Comparison of ENCODE assay signal across 22 mouse cellular contexts in the genomic region with DNA sequence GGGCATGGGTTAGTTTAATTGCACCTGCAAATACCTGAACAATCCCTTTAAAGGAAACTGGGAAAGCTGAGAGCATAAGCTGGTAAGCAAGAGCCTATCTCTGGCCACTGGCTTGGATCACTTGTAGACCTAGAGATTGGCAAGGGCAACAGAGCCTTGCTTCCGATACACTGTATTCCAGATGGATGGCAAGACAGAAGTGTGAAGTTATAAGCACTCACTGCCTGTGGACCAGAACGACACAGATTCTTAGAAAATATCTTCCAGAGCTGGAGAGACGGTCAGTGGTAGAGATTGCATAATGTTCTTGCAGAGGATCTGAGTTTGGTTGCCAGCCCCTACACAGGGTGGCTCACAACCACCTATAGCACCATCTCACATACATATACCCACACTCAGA.
DNase-seq lines count a peak whose midpoint lies in the region; ATAC-seq lines count a peak whose summit lies in the region.
"Had no signal": no experiment of that assay in that cellular context is flagged by ENCODE, and none has a peak within 500 bp of the region (broad histone marks: within the 10 kb centered on the region; RNA-seq: fewer than 3 reads in every experiment).

No protein-coding gene starts in this region.

- no peaks in the 10 kb centered on the region; the same call in 1 of the 2 replicates for H3K9me3 ChIP-seq in midbrain, embryonic 15.5 days
- H3K9me3 ChIP-seq: G1E had no signal

- no peaks in the 10 kb centered on the region for H3K27me3 ChIP-seq in midbrain, embryonic 15.5 days (replicated peaks)
- H3K27me3 ChIP-seq: CH12.LX, Patski had no signal

- no peak overlapping the region for H3K27ac ChIP-seq in midbrain, embryonic 15.5 days

- H3K36me3 ChIP-seq in midbrain, embryonic 15.5 days (replicated peaks): no peaks in the 10 kb centered on the region
- H3K36me3 ChIP-seq: G1E had no signal

- no peak overlapping the region for H3K4me3 ChIP-seq in midbrain, embryonic 15.5 days

- ATAC-seq in frontal cortex, adult (ENCODE audit: low TSS enrichment): peak; percentile 93
- ATAC-seq in midbrain, embryonic 15.5 days (replicated peaks): no peak
- ATAC-seq: activated CD4-positive, CD25-positive, alpha-beta regulatory T cell, adult 4 months; CD4-positive, CD25-positive, alpha-beta regulatory T cell, adult 4 months; Patski had no signal

- H3K4me1 ChIP-seq in midbrain, embryonic 15.5 days: no peaks in the 10 kb centered on the region

- no peak overlapping the region for H3K9ac ChIP-seq in midbrain, embryonic 15.5 days

- no peak for DNase-seq in frontal cortex, postnatal 14 days (ENCODE audit: low spot score in 2 of 2)
- DNase-seq in heart, adult 11 months: peak; percentile 42
- DNase-seq in heart, adult 9 months (ENCODE audit: low spot score in 2 of 2): no peak
- DNase-seq in brain, adult 2 months (ENCODE audit: low read depth, low spot score): peak; percentile 27
- DNase-seq: adrenal gland, adult 2 months; adrenal gland, adult 8-10 months; adrenal gland, postnatal 10 days; adrenal gland, postnatal 14 days; adrenal gland, postnatal 25 days; adrenal gland, postnatal 36 days; B cell, adult 2 months; cerebellum, adult 11 months; cerebellum, adult 11-12 months; cerebellum, adult 18-20 months; cerebellum, adult 2 months had no signal

- H3K4me2 ChIP-seq in midbrain, embryonic 15.5 days: no peak overlapping the region

- WGBS in midbrain, embryonic 15.5 days: 92% methylated on average over 3 of the region's 3 CpGs

Comparison
In these comparisons a context has a peak if more than half of its experiments do, and no peak if none do; other contexts are left out.
1. DNase-seq: peak in heart, adult 11 months (single experiment) and brain, adult 2 months (single experiment); none in frontal cortex, postnatal 14 days (0 of 2) and heart, adult 9 months (0 of 2).